Mouse (Mus musculus): ENCODE measurements at regions not wholly inside any gene's neighbourhood (a gene's known extent, or its start where the extent isn't known, plus 50 kb on each side); places are given as distances from the start of the nearest gene placed in this dataset.

DNA sequence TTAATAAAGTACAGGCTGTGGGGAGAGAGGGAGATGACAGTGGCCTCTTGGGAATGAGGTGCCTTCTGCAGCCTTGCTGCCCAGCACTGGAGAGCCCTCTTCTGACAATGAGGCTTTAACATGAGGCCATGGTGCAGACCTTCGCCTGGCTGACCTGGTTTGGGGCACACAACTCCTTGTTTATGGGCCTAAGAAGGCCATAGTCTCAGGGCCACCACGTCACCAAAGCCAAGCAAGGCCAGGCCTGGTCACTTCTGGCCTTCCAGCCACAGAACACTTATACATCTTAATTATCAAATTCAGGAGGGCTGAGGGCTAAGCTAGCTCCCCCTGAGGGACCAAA is 70.7 kb upstream of the Ptpn1 start:
- 92% methylated on average over 2 of the region's 2 CpGs for WGBS
- Histone ChIP-seq H3K4me1 (ENCODE audit: control insufficient read depth, insufficient read depth, low read length) (peaks cover 52% of the 10 kb centered on the region), H3K27me3 (ENCODE audit: control insufficient read depth, insufficient read depth, low read length) (no peaks in the 10 kb centered on the region), H3K4me3 (replicated peaks; ENCODE audit: low read length) (no peak overlapping the region), H3K9ac (ENCODE audit: low read length) (peak overlapping the region; percentile 51), H3K36me3 (ENCODE audit: control insufficient read depth, insufficient read depth, low read length) (no peaks in the 10 kb centered on the region), H3K27ac (ENCODE audit: low read length) (peak overlapping the region; percentile 72; the same call in 1 of the 2 replicates), H3K4me2 (ENCODE audit: low read depth, low read length) (no peak overlapping the region), H3K9me3 (replicated peaks; ENCODE audit: control insufficient read depth, low read length) (no peaks in the 10 kb centered on the region)
- no peak for ATAC-seq (ENCODE audit: insufficient read depth, low FRiP score)

DNA sequence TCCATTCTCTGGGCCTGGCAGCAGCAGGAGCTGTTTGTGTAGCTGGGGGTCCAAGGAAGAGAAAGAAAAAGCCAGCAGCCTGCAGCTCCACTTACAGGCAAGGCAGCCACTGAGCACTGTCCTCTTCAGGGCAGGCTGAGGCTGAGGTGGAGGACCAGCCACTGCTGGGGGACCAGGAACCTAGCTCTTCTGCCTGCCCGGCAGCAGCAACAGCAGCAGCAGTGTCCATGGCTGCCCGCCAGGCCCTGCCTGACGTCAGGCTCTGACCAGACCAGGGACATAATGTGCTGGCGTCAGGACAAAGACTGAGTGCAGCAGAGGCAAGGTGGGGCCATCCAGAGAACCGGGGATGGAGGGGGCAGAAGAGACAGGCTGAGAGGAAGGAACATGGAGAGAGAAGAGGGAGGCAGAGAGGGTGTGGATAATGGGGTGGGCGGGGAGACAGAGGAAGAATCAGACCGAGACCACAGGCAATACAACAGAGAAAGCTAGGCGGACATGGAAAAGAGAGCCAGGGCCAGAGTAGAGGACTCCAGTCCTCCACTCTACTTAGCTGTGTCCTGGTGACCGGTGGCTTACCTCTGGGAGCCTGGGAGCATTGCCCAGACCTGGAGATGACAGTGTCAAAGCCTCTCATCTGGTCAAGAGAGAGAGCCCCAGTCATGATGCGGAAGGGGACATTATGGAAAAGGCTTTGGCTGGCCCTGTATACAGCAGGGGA is 71.2 kb upstream of the Ptpn1 start:
- no peaks in the 10 kb centered on the region for H3K27me3 ChIP-seq (ENCODE audit: control insufficient read depth, insufficient read depth, low read length)
- H3K4me2 ChIP-seq (ENCODE audit: low read depth, low read length), result no peak overlapping the region
- H3K4me3 ChIP-seq (replicated peaks; ENCODE audit: low read length), result no peak overlapping the region
- H3K27ac ChIP-seq (ENCODE audit: low read length), result peak overlapping the region; percentile 72
- H3K4me1 ChIP-seq (ENCODE audit: control insufficient read depth, insufficient read depth, low read length), result peaks cover 49% of the 10 kb centered on the region
- peak overlapping the region; percentile 51 for H3K9ac ChIP-seq (ENCODE audit: low read length)
- 37% methylated on average over 10 of the region's 10 CpGs for WGBS
- peak; percentile 73 for ATAC-seq (ENCODE audit: insufficient read depth, low FRiP score)
- H3K36me3 ChIP-seq (ENCODE audit: control insufficient read depth, insufficient read depth, low read length), result no peaks in the 10 kb centered on the region
- H3K9me3 ChIP-seq (replicated peaks; ENCODE audit: control insufficient read depth, low read length), result no peaks in the 10 kb centered on the region

DNA sequence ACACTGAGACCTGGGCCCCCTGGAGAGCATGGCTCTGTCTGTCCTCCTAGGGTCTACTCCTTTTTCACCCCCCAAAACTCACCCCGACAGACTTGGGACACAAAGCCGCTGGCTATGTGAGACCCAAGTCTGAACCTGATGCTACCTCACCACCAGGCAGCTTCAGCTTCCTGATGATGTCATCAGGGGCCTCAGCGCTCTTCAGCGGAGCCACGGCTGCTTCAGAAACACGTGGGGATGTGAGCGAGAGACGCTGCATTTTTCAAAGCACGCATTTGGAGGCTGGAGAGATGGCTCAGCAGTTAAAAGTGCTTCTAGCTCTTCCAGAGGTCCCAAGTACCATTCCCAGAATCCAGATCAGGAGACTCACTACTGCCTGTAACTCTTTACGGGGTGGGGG is 72.3 kb upstream of the Ptpn1 start:
- ATAC-seq (ENCODE audit: insufficient read depth, low FRiP score), result no peak
- no peaks in the 10 kb centered on the region for H3K9me3 ChIP-seq (replicated peaks; ENCODE audit: control insufficient read depth, low read length)
- H3K4me1 ChIP-seq (ENCODE audit: control insufficient read depth, insufficient read depth, low read length), result peaks cover 40% of the 10 kb centered on the region
- peak overlapping the region; percentile 72; the same call in 1 of the 2 replicates for H3K27ac ChIP-seq (ENCODE audit: low read length)
- H3K4me3 ChIP-seq (replicated peaks; ENCODE audit: low read length), result no peak overlapping the region
- H3K27me3 ChIP-seq (ENCODE audit: control insufficient read depth, insufficient read depth, low read length), result no peaks in the 10 kb centered on the region
- no peak overlapping the region; the same call in 1 of the 2 replicates for H3K9ac ChIP-seq (ENCODE audit: low read length)
- no peaks in the 10 kb centered on the region for H3K36me3 ChIP-seq (ENCODE audit: control insufficient read depth, insufficient read depth, low read length)
- WGBS, result 49% methylated on average over 10 of the region's 10 CpGs
- H3K4me2 ChIP-seq (ENCODE audit: low read depth, low read length), result no peak overlapping the region

DNA sequence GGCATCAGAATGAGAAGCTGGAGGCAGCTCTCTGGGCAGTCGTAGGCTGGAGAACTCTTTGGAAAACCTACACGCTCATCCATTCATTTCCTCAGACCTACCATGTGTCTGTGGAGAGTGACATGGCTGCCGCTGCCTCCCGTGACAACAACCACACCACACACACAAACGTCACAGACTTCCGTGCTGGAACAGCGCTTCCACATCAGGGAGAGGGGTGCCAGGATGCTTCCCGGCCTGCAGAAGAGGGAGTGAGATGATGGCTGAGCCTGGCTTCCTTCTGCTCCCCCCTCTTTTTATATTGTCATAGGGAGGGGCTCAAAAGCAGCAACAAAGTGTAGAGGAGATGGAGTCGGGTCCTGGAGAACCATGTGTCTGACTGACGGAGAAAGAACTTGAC is 73.5 kb upstream of the Ptpn1 start:
- Histone ChIP-seq H3K9ac (ENCODE audit: low read length) (no peak overlapping the region), H3K27me3 (ENCODE audit: control insufficient read depth, insufficient read depth, low read length) (no peaks in the 10 kb centered on the region), H3K36me3 (ENCODE audit: control insufficient read depth, insufficient read depth, low read length) (no peaks in the 10 kb centered on the region), H3K4me2 (ENCODE audit: low read depth, low read length) (no peak overlapping the region), H3K4me1 (ENCODE audit: control insufficient read depth, insufficient read depth, low read length) (peaks cover 29% of the 10 kb centered on the region), H3K27ac (ENCODE audit: low read length) (no peak overlapping the region), H3K9me3 (replicated peaks; ENCODE audit: control insufficient read depth, low read length) (no peaks in the 10 kb centered on the region), H3K4me3 (replicated peaks; ENCODE audit: low read length) (no peak overlapping the region)
- 63% methylated on average over 10 of the region's 10 CpGs for WGBS
- ATAC-seq (ENCODE audit: insufficient read depth, low FRiP score), result no peak

DNA sequence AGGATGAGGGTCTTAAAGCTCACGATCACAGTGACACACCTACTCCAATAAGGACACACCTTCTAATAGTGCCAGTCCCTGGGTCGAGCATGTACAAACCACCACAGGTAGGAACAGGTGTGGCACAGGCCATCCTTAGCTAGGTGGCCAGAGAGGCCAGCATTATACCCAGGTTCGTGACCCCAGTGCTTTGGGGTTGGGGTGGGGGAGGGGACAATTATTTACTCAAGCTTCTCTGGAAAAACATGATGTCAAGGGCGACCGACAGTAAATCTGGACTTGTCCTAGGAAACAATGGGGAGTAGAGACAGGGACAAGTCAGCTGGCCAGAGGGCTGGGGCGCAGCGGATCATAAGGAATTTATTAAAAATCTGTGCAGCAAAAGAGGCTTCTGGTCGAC is 73.9 kb upstream of the Ptpn1 start:
- Histone ChIP-seq H3K4me1 (ENCODE audit: control insufficient read depth, insufficient read depth, low read length) (peaks cover 30% of the 10 kb centered on the region), H3K36me3 (ENCODE audit: control insufficient read depth, insufficient read depth, low read length) (no peaks in the 10 kb centered on the region), H3K4me2 (ENCODE audit: low read depth, low read length) (no peak overlapping the region), H3K9ac (ENCODE audit: low read length) (no peak overlapping the region), H3K27ac (ENCODE audit: low read length) (no peak overlapping the region), H3K27me3 (ENCODE audit: control insufficient read depth, insufficient read depth, low read length) (no peaks in the 10 kb centered on the region), H3K4me3 (replicated peaks; ENCODE audit: low read length) (no peak overlapping the region), H3K9me3 (replicated peaks; ENCODE audit: control insufficient read depth, low read length) (no peaks in the 10 kb centered on the region)
- no peak for ATAC-seq (ENCODE audit: insufficient read depth, low FRiP score)
- WGBS, result 54% methylated on average over 8 of the region's 8 CpGs

DNA sequence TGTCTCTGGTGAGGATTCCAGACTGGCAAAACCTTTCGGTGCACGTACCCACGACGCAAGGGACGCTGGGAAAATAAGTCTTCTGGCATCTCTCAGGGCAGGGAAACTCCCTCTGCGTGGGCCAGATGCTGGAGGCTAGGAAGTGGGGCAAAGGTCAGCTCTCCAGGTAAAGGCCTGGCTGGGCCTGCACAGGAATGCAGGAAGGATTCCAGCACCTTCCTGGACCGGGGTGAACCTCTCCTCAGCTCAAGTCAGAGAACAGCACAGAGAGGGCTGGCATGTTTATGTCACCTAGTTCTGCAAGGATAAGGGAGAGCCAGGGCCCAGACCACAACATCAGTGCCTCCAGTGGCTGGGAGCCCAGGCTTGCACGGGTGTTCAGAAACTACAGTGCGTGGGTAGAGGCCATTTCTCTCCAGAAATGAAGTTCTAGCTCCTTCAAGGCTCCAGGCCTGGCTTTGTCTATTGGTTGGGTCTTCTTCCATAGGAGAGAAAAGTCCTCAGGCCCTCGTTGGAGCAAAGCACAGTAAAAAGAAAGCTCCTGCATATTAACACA is 74.9 kb upstream of the Ptpn1 start:
- no peak overlapping the region for H3K9ac ChIP-seq (ENCODE audit: low read length)
- no peak for ATAC-seq (ENCODE audit: insufficient read depth, low FRiP score)

DNA sequence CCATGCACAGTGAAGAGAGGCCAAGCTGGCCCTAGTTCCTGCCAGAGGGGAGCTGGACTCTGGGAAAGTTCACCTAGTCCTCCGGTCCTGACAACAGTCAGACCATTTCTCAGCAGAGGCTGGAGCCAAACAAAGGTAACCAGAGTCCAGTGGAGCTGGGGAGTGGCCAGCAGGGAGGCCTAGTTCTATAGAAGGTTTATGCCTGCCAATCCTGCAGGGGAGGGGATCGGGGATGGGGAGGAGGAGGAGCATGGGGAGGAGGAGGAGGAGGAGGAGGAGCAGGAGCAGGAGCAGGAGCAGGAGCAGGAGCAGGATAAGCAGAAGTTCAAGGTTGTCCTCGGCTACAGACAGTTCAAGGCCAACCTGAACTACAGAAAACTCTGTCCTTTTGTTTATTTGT is 75.8 kb upstream of the Ptpn1 start:
- Histone ChIP-seq H3K36me3 (ENCODE audit: control insufficient read depth, insufficient read depth, low read length) (no peaks in the 10 kb centered on the region), H3K9ac (ENCODE audit: low read length) (no peak overlapping the region; the same call in 1 of the 2 replicates), H3K27me3 (ENCODE audit: control insufficient read depth, insufficient read depth, low read length) (no peaks in the 10 kb centered on the region), H3K9me3 (replicated peaks; ENCODE audit: control insufficient read depth, low read length) (no peaks in the 10 kb centered on the region), H3K4me2 (ENCODE audit: low read depth, low read length) (no peak overlapping the region), H3K4me1 (ENCODE audit: control insufficient read depth, insufficient read depth, low read length) (peaks cover 46% of the 10 kb centered on the region), H3K27ac (ENCODE audit: low read length) (no peak overlapping the region), H3K4me3 (replicated peaks; ENCODE audit: low read length) (no peak overlapping the region)
- whole genome bisulfite sequencing, result 35% methylated on average over 3 of the region's 3 CpGs
- ATAC-seq (ENCODE audit: insufficient read depth, low FRiP score), result no peak

More for the DNA sequence above, 74.9 kb upstream of the Ptpn1 start:
- H3K4me2 ChIP-seq (ENCODE audit: low read depth, low read length), result no peak overlapping the region
- H3K27ac ChIP-seq (ENCODE audit: low read length), result 0 out of 2 replicates have a peak overlapping the region, but pooled peaks have one; percentile 1
- 67% methylated on average over 10 of the region's 10 CpGs for WGBS
- H3K9me3 ChIP-seq (replicated peaks; ENCODE audit: control insufficient read depth, low read length), result no peaks in the 10 kb centered on the region
- H3K4me3 ChIP-seq (replicated peaks; ENCODE audit: low read length), result no peak overlapping the region
- H3K36me3 ChIP-seq (ENCODE audit: control insufficient read depth, insufficient read depth, low read length), result no peaks in the 10 kb centered on the region
- no peaks in the 10 kb centered on the region for H3K27me3 ChIP-seq (ENCODE audit: control insufficient read depth, insufficient read depth, low read length)
- peaks cover 37% of the 10 kb centered on the region for H3K4me1 ChIP-seq (ENCODE audit: control insufficient read depth, insufficient read depth, low read length)

DNA sequence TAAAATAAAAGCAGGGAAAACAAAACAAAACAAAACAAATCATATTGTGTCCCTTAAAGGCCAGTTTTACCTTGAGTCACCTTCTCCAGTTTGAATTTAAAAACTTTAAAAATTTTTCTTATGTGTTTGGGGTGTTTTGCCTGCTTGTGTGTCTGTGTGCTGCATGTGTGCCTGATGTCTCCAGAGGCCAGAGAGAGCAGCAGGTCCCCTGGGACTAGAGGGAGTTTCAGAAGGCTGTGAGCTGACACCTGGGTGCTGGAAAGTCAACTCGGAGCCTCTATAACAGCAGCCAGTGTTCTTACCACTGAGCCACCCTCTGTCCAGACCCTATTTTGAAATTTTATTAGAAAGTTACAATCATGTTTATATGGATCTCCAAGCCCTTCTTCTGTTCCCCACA is 77.8 kb upstream of the Ptpn1 start:
- no peak overlapping the region for H3K4me3 ChIP-seq (replicated peaks; ENCODE audit: low read length)
- no peaks in the 10 kb centered on the region for H3K27me3 ChIP-seq (ENCODE audit: control insufficient read depth, insufficient read depth, low read length)
- H3K4me2 ChIP-seq (ENCODE audit: low read depth, low read length), result no peak overlapping the region
- no peak overlapping the region for H3K27ac ChIP-seq (ENCODE audit: low read length)
- peaks cover 33% of the 10 kb centered on the region; the same call in 1 of the 2 replicates for H3K4me1 ChIP-seq (ENCODE audit: control insufficient read depth, insufficient read depth, low read length)
- H3K9me3 ChIP-seq (replicated peaks; ENCODE audit: control insufficient read depth, low read length), result no peaks in the 10 kb centered on the region
- ATAC-seq (ENCODE audit: insufficient read depth, low FRiP score), result no peak
- H3K9ac ChIP-seq (ENCODE audit: low read length), result no peak overlapping the region
- H3K36me3 ChIP-seq (ENCODE audit: control insufficient read depth, insufficient read depth, low read length), result no peaks in the 10 kb centered on the region
- whole genome bisulfite sequencing, result 63% methylated on average over 1 of the region's 1 CpGs

DNA sequence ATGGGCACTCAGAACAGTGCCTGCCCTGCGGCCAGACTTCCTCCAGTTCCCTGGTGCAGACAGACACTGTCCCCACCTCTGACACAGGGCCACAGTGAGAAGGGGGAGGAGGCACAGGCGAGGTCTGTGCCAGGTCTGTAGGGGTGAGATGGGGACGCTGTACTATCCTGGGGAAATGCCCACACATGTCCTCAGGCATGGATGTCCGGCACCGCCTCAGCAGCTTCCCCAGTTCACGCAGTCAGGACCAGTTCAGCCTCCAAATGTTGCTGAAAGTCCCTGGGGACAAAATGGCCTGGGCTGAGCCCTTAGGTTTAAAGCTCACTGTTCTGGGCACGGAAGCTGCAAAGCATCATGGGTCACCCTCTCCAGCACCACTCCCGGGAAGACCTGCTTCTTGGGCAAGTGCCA is 78.4 kb upstream of the Ptpn1 start:
- no peak for ATAC-seq (ENCODE audit: insufficient read depth, low FRiP score)
- no peak overlapping the region for H3K9ac ChIP-seq (ENCODE audit: low read length)
- H3K27ac ChIP-seq (ENCODE audit: low read length), result no peak overlapping the region
- H3K4me3 ChIP-seq (replicated peaks; ENCODE audit: low read length), result no peak overlapping the region
- no peaks in the 10 kb centered on the region for H3K36me3 ChIP-seq (ENCODE audit: control insufficient read depth, insufficient read depth, low read length)
- no peak overlapping the region for H3K4me2 ChIP-seq (ENCODE audit: low read depth, low read length)
- no peaks in the 10 kb centered on the region for H3K9me3 ChIP-seq (replicated peaks; ENCODE audit: control insufficient read depth, low read length)
- peaks cover 32% of the 10 kb centered on the region; the same call in 1 of the 2 replicates for H3K4me1 ChIP-seq (ENCODE audit: control insufficient read depth, insufficient read depth, low read length)
- 73% methylated on average over 8 of the region's 8 CpGs for WGBS
- H3K27me3 ChIP-seq (ENCODE audit: control insufficient read depth, insufficient read depth, low read length), result no peaks in the 10 kb centered on the region
